Mouse (Mus musculus) thymus, adult 2 months (tissue): ENCODE measurements at regions not wholly inside any gene's neighbourhood (a gene's known extent, or its start where the extent isn't known, plus 50 kb on each side); places are given as distances from the start of the nearest gene placed in this dataset.

Experiments
- DNase-seq: peaks from one replicate; pipeline ENCODE4 v3.0.0; 2021
- H3K27ac ChIP-seq: fragments of 200-500 bp; 2 replicates; pipeline ENCODE4 v1.5.1; 2012; ENCODE audit warnings: low read length, control low read depth; ENCODE audit not compliant: control insufficient read depth, insufficient read depth
- H3K27me3 ChIP-seq: fragments of 200-500 bp; 2 replicates; pipeline ENCODE4 v1.6.1; 2012; ENCODE audit warnings: mild to moderate bottlenecking, low read length, moderate library complexity, mixed read lengths; ENCODE audit not compliant: control insufficient read depth, insufficient read depth
- H3K36me3 ChIP-seq: fragments of 200-500 bp; 2 replicates; pipeline ENCODE4 v1.6.1; 2012; ENCODE audit warnings: mild to moderate bottlenecking, low read length, moderate library complexity; ENCODE audit not compliant: control insufficient read depth, insufficient read depth
- H3K4me1 ChIP-seq: fragments of 200-500 bp; replicated peaks from 2 replicates; pipeline ENCODE4 v1.6.1; 2012; ENCODE audit warnings: low read length; ENCODE audit not compliant: control insufficient read depth, insufficient read depth
- H3K4me3 ChIP-seq: fragments of 200-500 bp; 2 replicates; pipeline ENCODE4 v1.5.1; 2012; ENCODE audit warnings: mild to moderate bottlenecking, low read length, control low read depth, moderate library complexity; ENCODE audit not compliant: control insufficient read depth, insufficient read depth
- CTCF ChIP-seq: fragments of 200-500 bp; IDR thresholded peaks from 2 replicates; pipeline ENCODE4 v1.5.1; 2012; ENCODE audit warnings: mild to moderate bottlenecking, control low read depth, low read length, moderate library complexity, borderline replicate concordance; ENCODE audit not compliant: control insufficient read depth, poor library complexity, insufficient read depth; ENCODE audit errors: extremely low read depth
- POLR2A ChIP-seq: fragments of 200-500 bp; IDR thresholded peaks from 2 replicates; pipeline ENCODE4 v1.6.1; 2012; ENCODE audit warnings: mild to moderate bottlenecking, low read length, control low read depth, moderate library complexity; ENCODE audit not compliant: control insufficient read depth, poor library complexity, insufficient read depth; ENCODE audit errors: extremely low read depth
- WGBS: fragments of 180-500 bp; shearing (Covaris S2); methylation state at CpG from one replicate; pipeline ENCODE4 v1.1.7; 2018; 5-methylcytosine and 5-hydroxymethylcytosine counted together

- H3K27me3 ChIP-seq: no peaks in the 10 kb centered on the region; the same call in 1 of the 2 replicates
- TF ChIP-seq CTCF: no peak
- no peak for TF ChIP-seq POLR2A
- DNase-seq: no peak
- 95% methylated on average over 5 of the region's 5 CpGs for WGBS
- H3K27ac ChIP-seq: no peak overlapping the region
- H3K4me3 ChIP-seq: no peak overlapping the region
- H3K36me3 ChIP-seq: no peaks in the 10 kb centered on the region
- H3K4me1 ChIP-seq: no peaks in the 10 kb centered on the region
Observed at GRCm38 (mm10) chr13:60486871-60487270, 114.9 kb upstream of the Dapk1 start.

DNA sequence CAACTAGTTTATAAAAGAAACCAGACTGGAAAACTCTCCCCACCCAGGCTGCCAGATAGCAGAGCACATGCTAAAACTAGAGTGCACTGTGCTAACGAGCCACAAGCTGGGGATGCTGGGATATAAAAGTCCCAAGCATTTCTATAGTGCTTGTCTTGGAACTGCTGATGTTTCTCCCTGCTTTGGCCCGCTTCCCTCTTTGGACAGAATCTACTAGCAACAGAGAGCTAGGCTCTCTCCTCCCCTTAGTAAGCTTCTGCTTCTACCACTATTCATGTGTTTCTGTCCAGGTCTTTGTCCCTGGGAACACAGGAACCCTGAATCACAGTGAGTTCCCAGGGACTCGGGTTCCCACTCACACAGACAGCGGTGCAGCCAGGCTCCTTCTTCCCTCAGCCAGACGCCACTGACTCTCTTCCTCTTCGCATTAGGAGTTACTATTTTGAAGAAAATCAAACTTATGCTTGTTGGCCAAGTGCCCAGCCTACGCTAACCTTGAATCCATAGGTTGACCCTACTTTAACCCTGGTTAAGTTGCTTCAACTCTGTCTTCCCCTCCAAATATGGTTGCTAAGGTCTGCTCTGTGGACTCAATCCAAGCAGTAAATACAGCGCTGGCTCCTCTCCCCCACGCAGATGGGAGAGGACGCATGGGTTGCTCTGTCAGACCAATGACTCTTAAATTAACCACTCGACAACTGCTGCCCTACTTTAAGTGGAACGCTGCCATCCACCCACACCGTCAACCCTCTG is 113.4 kb upstream of the Dapk1 start:
- no peak for TF ChIP-seq POLR2A
- TF ChIP-seq CTCF: no peak
- no peaks in the 10 kb centered on the region; the same call in 1 of the 2 replicates for H3K27me3 ChIP-seq
- 79% methylated on average over 13 of the region's 13 CpGs for WGBS
- no peak overlapping the region for H3K4me3 ChIP-seq
- H3K36me3 ChIP-seq: no peaks in the 10 kb centered on the region
- no peak overlapping the region for H3K27ac ChIP-seq
- H3K4me1 ChIP-seq: no peaks in the 10 kb centered on the region
- DNase-seq: no peak

GRCm38 (mm10) chr13:60488884-60489265 is 112.9 kb upstream of the Dapk1 start:
- no peak overlapping the region for H3K27ac ChIP-seq

DNA sequence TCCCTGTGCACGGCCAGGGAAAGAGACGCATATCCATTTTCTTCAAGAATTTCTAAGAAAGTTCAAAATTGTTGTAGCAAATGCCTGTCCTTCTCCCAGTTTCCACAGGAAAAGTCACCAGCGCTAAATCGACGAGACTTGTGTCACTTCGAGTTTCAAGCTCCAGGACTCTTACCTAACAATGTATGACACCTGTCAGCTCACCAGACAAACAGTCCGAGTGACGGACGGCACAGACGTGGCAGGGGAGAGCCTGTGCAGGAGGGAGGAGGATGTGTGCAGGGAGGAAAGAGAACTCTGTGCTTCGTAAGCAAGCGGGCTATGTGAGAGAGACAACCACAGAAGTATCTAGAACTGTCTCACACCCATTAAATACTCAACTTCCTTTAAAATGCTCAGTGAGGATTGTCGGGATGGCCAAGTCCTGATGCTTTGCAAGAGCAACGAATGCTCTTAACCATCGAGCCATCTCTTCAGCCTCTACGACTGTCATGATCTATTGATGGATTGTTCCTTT is 109.7 kb upstream of the Dapk1 start:
- Histone ChIP-seq H3K4me1 (no peaks in the 10 kb centered on the region), H3K27me3 (no peaks in the 10 kb centered on the region; the same call in 1 of the 2 replicates), H3K4me3 (no peak overlapping the region), H3K27ac (no peak overlapping the region), H3K36me3 (no peaks in the 10 kb centered on the region)
- DNase-seq: no peak
- WGBS: 21% methylated on average over 16 of the region's 16 CpGs
- no peak for TF ChIP-seq CTCF
- TF ChIP-seq POLR2A: no peak

More at GRCm38 (mm10) chr13:60488884-60489265, 112.9 kb upstream of the Dapk1 start:
- no peak overlapping the region for H3K4me3 ChIP-seq
- H3K4me1 ChIP-seq: no peaks in the 10 kb centered on the region
- H3K27me3 ChIP-seq: no peaks in the 10 kb centered on the region; the same call in 1 of the 2 replicates
- DNase-seq: no peak
- no peaks in the 10 kb centered on the region for H3K36me3 ChIP-seq
- TF ChIP-seq CTCF (no peak), POLR2A (no peak)
- WGBS: 90% methylated on average over 4 of the region's 4 CpGs

DNA sequence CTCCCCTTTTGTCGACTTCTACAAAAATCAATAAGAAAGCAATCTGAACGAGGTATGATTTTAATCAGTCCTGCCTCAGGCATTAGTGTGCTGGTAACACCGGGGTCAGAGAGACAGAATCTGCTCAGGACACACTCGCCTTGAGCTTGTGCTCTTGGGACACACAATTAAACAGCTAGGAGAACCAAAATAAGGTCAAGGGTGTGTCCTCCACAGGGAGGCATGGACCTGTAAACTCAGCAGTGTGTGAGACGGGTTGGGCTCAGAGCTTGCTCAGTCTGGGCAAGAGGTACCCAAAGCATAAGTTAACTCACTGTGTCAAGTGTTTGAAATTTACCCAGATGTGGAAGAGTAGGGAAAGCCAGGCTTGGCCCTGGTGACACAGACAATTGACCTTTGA is 107.9 kb upstream of the Dapk1 start:
- Histone ChIP-seq H3K27ac (no peak overlapping the region), H3K4me1 (no peaks in the 10 kb centered on the region), H3K4me3 (no peak overlapping the region), H3K27me3 (no peaks in the 10 kb centered on the region; the same call in 1 of the 2 replicates), H3K36me3 (no peaks in the 10 kb centered on the region)
- TF ChIP-seq CTCF: no peak
- TF ChIP-seq POLR2A: no peak
- WGBS: 93% methylated on average over 5 of the region's 5 CpGs
- no peak for DNase-seq

DNA sequence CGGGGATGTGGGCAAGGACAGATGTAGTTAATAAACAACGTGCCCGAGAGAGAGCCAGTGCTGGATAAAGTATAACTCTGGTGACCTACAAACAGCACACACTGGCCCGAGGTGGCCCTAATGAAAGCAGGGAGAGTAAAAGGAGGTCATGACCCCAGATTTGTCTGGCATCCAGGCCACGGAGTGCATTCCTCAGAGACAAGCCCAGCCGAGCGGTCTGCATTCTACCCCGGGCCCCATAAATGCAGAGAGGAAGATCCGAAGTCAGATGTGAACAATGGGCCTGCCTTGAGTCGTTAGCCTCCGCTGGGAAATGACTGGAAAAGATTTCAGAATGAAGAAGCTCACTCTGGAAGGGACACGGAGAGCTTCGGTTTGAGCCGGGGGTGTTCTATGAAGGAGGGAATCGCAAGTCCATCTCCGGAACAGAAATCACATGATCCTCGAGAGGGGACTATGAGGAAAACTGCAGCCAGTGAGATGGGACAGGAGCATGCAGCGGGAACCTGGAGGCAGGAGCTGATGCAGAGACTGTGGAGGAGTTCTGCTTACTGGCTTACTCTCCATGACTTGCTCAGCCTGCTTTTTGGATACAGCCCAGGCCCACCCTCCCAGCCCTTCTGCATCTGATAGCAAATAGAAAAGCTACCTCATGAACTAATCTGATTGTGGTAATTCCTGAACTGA is 103.9 kb upstream of the Dapk1 start:
- Histone ChIP-seq H3K36me3 (no peaks in the 10 kb centered on the region), H3K27me3 (no peaks in the 10 kb centered on the region), H3K4me1 (no peaks in the 10 kb centered on the region), H3K27ac (no peak overlapping the region), H3K4me3 (no peak overlapping the region)
- TF ChIP-seq CTCF: no peak
- no peak for TF ChIP-seq POLR2A
- WGBS: 78% methylated on average over 18 of the region's 18 CpGs
- DNase-seq: no peak

DNA sequence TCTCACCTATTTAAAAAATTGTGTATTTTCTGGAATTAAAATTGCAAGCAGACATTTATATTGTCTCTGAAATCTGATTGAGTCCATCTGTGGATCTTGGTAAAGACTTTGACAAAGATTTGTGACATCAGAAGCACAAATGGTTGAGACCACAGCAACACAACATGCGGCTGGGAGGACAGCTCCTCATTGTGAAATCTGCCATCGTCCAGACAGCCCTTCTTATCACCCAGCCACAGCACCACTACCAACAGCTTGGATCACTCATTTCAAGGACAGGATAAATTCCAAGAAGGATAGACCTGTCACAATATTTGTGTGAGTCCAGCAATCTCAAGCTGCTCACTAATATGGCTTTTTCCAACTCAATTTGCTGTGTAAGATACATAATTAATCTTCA is 97.6 kb upstream of the Dapk1 start:
- no peak for DNase-seq

More for the DNA sequence above, 97.6 kb upstream of the Dapk1 start:
- Histone ChIP-seq H3K4me1 (no peaks in the 10 kb centered on the region), H3K27me3 (no peaks in the 10 kb centered on the region; the same call in 1 of the 2 replicates), H3K36me3 (no peaks in the 10 kb centered on the region), H3K27ac (no peak overlapping the region), H3K4me3 (no peak overlapping the region)
- no peak for TF ChIP-seq CTCF
- TF ChIP-seq POLR2A: no peak
- 95% methylated on average over 2 of the region's 2 CpGs for whole genome bisulfite sequencing
